Mouse (Mus musculus) embryonic fibroblast, embryonic 13.5 days (primary cell): Measurements from ENCODE around the gene Tmsb15l. TPM values are rescaled to one million over a fixed set of nuclear protein-coding genes. Genes with fewer than 3 reads are reported as not detected.
A peak's percentile ranks its signal among the peaks of the same experiment; 100 is the strongest.

Experiments
- H3K27ac ChIP-seq: 2 replicates; pipeline ENCODE4 v1.5.1; 2012; ENCODE audit warnings: low read length, control low read depth, inconsistent platforms; ENCODE audit not compliant: insufficient read depth
- H3K4me1 ChIP-seq: 2 replicates; pipeline ENCODE4 v1.6.1; 2011; ENCODE audit warnings: low read length; ENCODE audit not compliant: control insufficient read depth, insufficient read depth
- H3K4me3 ChIP-seq: 2 replicates; pipeline ENCODE4 v1.5.1; 2011; ENCODE audit warnings: mild to moderate bottlenecking, control low read depth, low read length; ENCODE audit not compliant: insufficient read depth
- CTCF ChIP-seq: IDR thresholded peaks from 2 replicates; pipeline ENCODE4 v1.5.1; 2011; ENCODE audit warnings: mild to moderate bottlenecking, control low read depth, low read length, moderate library complexity, borderline replicate concordance; ENCODE audit not compliant: insufficient read depth
- POLR2A ChIP-seq: IDR thresholded peaks from 2 replicates; pipeline ENCODE4 v1.6.1; 2011; ENCODE audit warnings: low read depth, mild to moderate bottlenecking, control low read depth, low read length, moderate library complexity
- polyA plus RNA-seq: library from polyadenylated mRNA; stranded (reverse); fragments of >200 nt; gene quantifications from 2 replicates; pipeline ENCODE4 v1.2.4, GENCODE M21; 2011; ENCODE audit warnings: low read depth; ENCODE audit not compliant: missing spikeins, insufficient read length

The Tmsb15l gene
- 1.1 TPM in 1 of 2 replicates, not detected in the other for polyA plus RNA-seq

GRCm38 (mm10) chrX:136976424-136977084 lies at the start of gene Tmsb15l, which contains the start of gene Tmsb15b1:
Gene Tmsb15l, minus strand, starts transcription at chrX:136976869.
Gene Tmsb15b1, minus strand, starts transcription at chrX:136976874.
- TF ChIP-seq CTCF = no peak
- TF ChIP-seq POLR2A = peak; percentile 39; the same call in 1 of the 2 replicates
- no peaks in the 10 kb centered on the region for H3K4me1 ChIP-seq
- H3K27ac ChIP-seq = no peak within 1 kb of the TSS
- peak within 1 kb of the TSS; percentile 29 for H3K4me3 ChIP-seq

GRCm38 (mm10) chrX:137019310-137019709 lies 42.6 kb upstream of the Tmsb15l start:
- no peak overlapping the region for H3K27ac ChIP-seq
- H3K4me1 ChIP-seq = no peaks in the 10 kb centered on the region
- no peak for TF ChIP-seq CTCF
- TF ChIP-seq POLR2A = no peak
- no peak overlapping the region for H3K4me3 ChIP-seq

- Histone ChIP-seq H3K27ac (no peak overlapping the region), H3K4me3 (no peak overlapping the region), H3K4me1 (no peaks in the 10 kb centered on the region)
- TF ChIP-seq CTCF = no peak
- TF ChIP-seq POLR2A = no peak
Observed at GRCm38 (mm10) chrX:137017668-137018067, 41.0 kb upstream of the Tmsb15l start.

GRCm38 (mm10) chrX:137015099-137015709 lies 38.5 kb upstream of the Tmsb15l start:
- Histone ChIP-seq H3K4me1 (no peaks in the 10 kb centered on the region), H3K4me3 (no peak overlapping the region), H3K27ac (no peak overlapping the region)
- TF ChIP-seq POLR2A (no peak), CTCF (no peak)

GRCm38 (mm10) chrX:136996256-136996655 lies 19.6 kb upstream of the Tmsb15l start:
- Histone ChIP-seq H3K27ac (no peak overlapping the region), H3K4me3 (no peak overlapping the region), H3K4me1 (no peaks in the 10 kb centered on the region)
- TF ChIP-seq POLR2A (no peak), CTCF (no peak)

GRCm38 (mm10) chrX:136993641-136994040 lies 17.0 kb upstream of the Tmsb15l start:
- no peak overlapping the region for H3K27ac ChIP-seq
- no peak overlapping the region for H3K4me3 ChIP-seq
- TF ChIP-seq CTCF (no peak), POLR2A (no peak)
- no peaks in the 10 kb centered on the region for H3K4me1 ChIP-seq

- Histone ChIP-seq H3K27ac (no peak within 1 kb of the TSS), H3K4me1 (no peaks in the 10 kb centered on the region), H3K4me3 (peak within 1 kb of the TSS; percentile 58)
- peak; percentile 9; the same call in 1 of the 2 replicates for TF ChIP-seq POLR2A
- no peak for TF ChIP-seq CTCF
Observed at GRCm38 (mm10) chrX:136992978-136993547, 16.4 kb upstream of the Tmsb15l start, which contains the start of gene Zcchc18. Gene Zcchc18, plus strand, starts transcription at chrX:136993155.

GRCm38 (mm10) chrX:136992191-136992965 lies 15.7 kb upstream of the Tmsb15l start:
- H3K4me3 ChIP-seq = peak overlapping the region; percentile 58
- no peaks in the 10 kb centered on the region for H3K4me1 ChIP-seq
- H3K27ac ChIP-seq = no peak overlapping the region
- TF ChIP-seq CTCF = no peak
- no peak for TF ChIP-seq POLR2A

- no peak for TF ChIP-seq CTCF
- TF ChIP-seq POLR2A = no peak
- no peak overlapping the region for H3K4me3 ChIP-seq
- no peak overlapping the region for H3K27ac ChIP-seq
- no peaks in the 10 kb centered on the region for H3K4me1 ChIP-seq
Observed at GRCm38 (mm10) chrX:136991274-136991673, 14.6 kb upstream of the Tmsb15l start.

GRCm38 (mm10) chrX:136986039-136986438 lies 9.4 kb upstream of the Tmsb15l start:
- Histone ChIP-seq H3K27ac (no peak overlapping the region), H3K4me3 (no peak overlapping the region), H3K4me1 (no peaks in the 10 kb centered on the region)
- TF ChIP-seq POLR2A (no peak), CTCF (no peak)
